Mouse (Mus musculus): Measurements from ENCODE around the gene Kmo.

The Kmo gene

GRCm38 (mm10) chr1:175619814-175620431 lies at the start of gene Kmo:
Gene Kmo (plus strand): TSS chr1:175620381.
- no peak for TF ChIP-seq CTCF (conservative IDR thresholded peaks at IDR 0.05; ENCODE audit: low read length)
- TF ChIP-seq POU5F1 (IDR thresholded peaks at IDR 0.05; ENCODE audit: borderline replicate concordance, low read length), result no peak
- TF ChIP-seq NANOG (IDR thresholded peaks at IDR 0.05; ENCODE audit: borderline replicate concordance, low read length), result no peak
- no peaks in the 10 kb centered on the region for H3K9me3 ChIP-seq (ENCODE audit: low read length)
- peaks cover 14% of the 10 kb centered on the region; the same call in 1 of the 2 replicates for H3K4me1 ChIP-seq (replicated peaks; ENCODE audit: low read depth, low read length)
- H3K36me3 ChIP-seq (ENCODE audit: insufficient read depth, low read length), result peaks cover 68% of the 10 kb centered on the region
- no peaks in the 10 kb centered on the region for H3K27me3 ChIP-seq (ENCODE audit: insufficient read depth, low read length)
- H3K4me3 ChIP-seq (replicated peaks; ENCODE audit: low read length), result no peak within 1 kb of the TSS

- Histone ChIP-seq H3K4me3 (replicated peaks; ENCODE audit: low read length) (no peak overlapping the region), H3K27me3 (ENCODE audit: insufficient read depth, low read length) (no peaks in the 10 kb centered on the region), H3K4me1 (replicated peaks; ENCODE audit: low read depth, low read length) (no peaks in the 10 kb centered on the region), H3K9me3 (ENCODE audit: low read length) (no peaks in the 10 kb centered on the region), H3K36me3 (ENCODE audit: insufficient read depth, low read length) (no peaks in the 10 kb centered on the region)
- TF ChIP-seq NANOG (IDR thresholded peaks at IDR 0.05; ENCODE audit: borderline replicate concordance, low read length) (no peak), POU5F1 (IDR thresholded peaks at IDR 0.05; ENCODE audit: borderline replicate concordance, low read length) (no peak), CTCF (conservative IDR thresholded peaks at IDR 0.05; ENCODE audit: low read length) (no peak)
These were observed 46.1 kb upstream of the Kmo start for GRCm38 (mm10) chr1:175574129-175574528.

- H3K9me3 ChIP-seq (ENCODE audit: low read length), result no peaks in the 10 kb centered on the region
- no peak overlapping the region for H3K4me3 ChIP-seq (replicated peaks; ENCODE audit: low read length)
- TF ChIP-seq POU5F1 (IDR thresholded peaks at IDR 0.05; ENCODE audit: borderline replicate concordance, low read length) (no peak), CTCF (conservative IDR thresholded peaks at IDR 0.05; ENCODE audit: low read length) (no peak), NANOG (IDR thresholded peaks at IDR 0.05; ENCODE audit: borderline replicate concordance, low read length) (no peak)
- H3K27me3 ChIP-seq (ENCODE audit: insufficient read depth, low read length), result no peaks in the 10 kb centered on the region
- no peaks in the 10 kb centered on the region for H3K4me1 ChIP-seq (replicated peaks; ENCODE audit: low read depth, low read length)
- H3K36me3 ChIP-seq (ENCODE audit: insufficient read depth, low read length), result no peaks in the 10 kb centered on the region
These were observed 41.6 kb upstream of the Kmo start for GRCm38 (mm10) chr1:175578425-175579096.

GRCm38 (mm10) chr1:175579598-175580235 lies 40.5 kb upstream of the Kmo start:
- Histone ChIP-seq H3K9me3 (ENCODE audit: low read length) (no peaks in the 10 kb centered on the region), H3K4me3 (replicated peaks; ENCODE audit: low read length) (no peak overlapping the region), H3K27me3 (ENCODE audit: insufficient read depth, low read length) (no peaks in the 10 kb centered on the region), H3K4me1 (replicated peaks; ENCODE audit: low read depth, low read length) (no peaks in the 10 kb centered on the region), H3K36me3 (ENCODE audit: insufficient read depth, low read length) (no peaks in the 10 kb centered on the region)
- TF ChIP-seq CTCF (conservative IDR thresholded peaks at IDR 0.05; ENCODE audit: low read length) (no peak), NANOG (IDR thresholded peaks at IDR 0.05; ENCODE audit: borderline replicate concordance, low read length) (no peak), POU5F1 (IDR thresholded peaks at IDR 0.05; ENCODE audit: borderline replicate concordance, low read length) (no peak)

- Histone ChIP-seq H3K4me1 (replicated peaks; ENCODE audit: low read depth, low read length) (no peaks in the 10 kb centered on the region), H3K36me3 (ENCODE audit: insufficient read depth, low read length) (no peaks in the 10 kb centered on the region), H3K4me3 (replicated peaks; ENCODE audit: low read length) (no peak overlapping the region), H3K27me3 (ENCODE audit: insufficient read depth, low read length) (no peaks in the 10 kb centered on the region), H3K9me3 (ENCODE audit: low read length) (no peaks in the 10 kb centered on the region)
- TF ChIP-seq NANOG (IDR thresholded peaks at IDR 0.05; ENCODE audit: borderline replicate concordance, low read length) (no peak), POU5F1 (IDR thresholded peaks at IDR 0.05; ENCODE audit: borderline replicate concordance, low read length) (no peak), CTCF (conservative IDR thresholded peaks at IDR 0.05; ENCODE audit: low read length) (no peak)
These were observed 39.8 kb upstream of the Kmo start for GRCm38 (mm10) chr1:175580346-175580745.

DNA sequence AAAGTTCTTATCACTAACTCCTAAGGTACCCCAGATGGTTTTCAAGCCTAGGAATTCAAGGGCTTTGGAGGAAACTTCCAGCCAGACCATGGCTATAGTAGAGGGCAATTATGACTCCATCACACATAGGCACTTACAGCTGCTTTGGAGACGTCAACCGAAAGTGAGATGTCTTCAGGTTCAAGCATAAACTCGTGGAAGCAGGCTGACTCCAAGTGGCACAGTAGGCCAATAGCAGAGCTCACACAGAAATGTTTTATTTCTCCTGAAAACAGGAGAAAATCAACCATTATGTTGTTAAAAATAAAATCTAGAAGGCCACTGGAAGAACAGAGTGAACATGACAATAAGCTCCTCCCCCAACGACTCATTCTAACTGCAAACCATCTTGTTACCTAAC lies 37.4 kb upstream of the Kmo start:
- H3K4me1 ChIP-seq (replicated peaks; ENCODE audit: low read depth, low read length), result 0 out of 2 replicates have a peak, but pooled peaks cover 3% of the 10 kb centered on the region
- no peaks in the 10 kb centered on the region for H3K27me3 ChIP-seq (ENCODE audit: insufficient read depth, low read length)
- no peak overlapping the region for H3K4me3 ChIP-seq (replicated peaks; ENCODE audit: low read length)
- H3K36me3 ChIP-seq (ENCODE audit: insufficient read depth, low read length), result no peaks in the 10 kb centered on the region
- no peaks in the 10 kb centered on the region for H3K9me3 ChIP-seq (ENCODE audit: low read length)
- TF ChIP-seq POU5F1 (IDR thresholded peaks at IDR 0.05; ENCODE audit: borderline replicate concordance, low read length) (no peak), CTCF (conservative IDR thresholded peaks at IDR 0.05; ENCODE audit: low read length) (no peak), NANOG (IDR thresholded peaks at IDR 0.05; ENCODE audit: borderline replicate concordance, low read length) (no peak)

DNA sequence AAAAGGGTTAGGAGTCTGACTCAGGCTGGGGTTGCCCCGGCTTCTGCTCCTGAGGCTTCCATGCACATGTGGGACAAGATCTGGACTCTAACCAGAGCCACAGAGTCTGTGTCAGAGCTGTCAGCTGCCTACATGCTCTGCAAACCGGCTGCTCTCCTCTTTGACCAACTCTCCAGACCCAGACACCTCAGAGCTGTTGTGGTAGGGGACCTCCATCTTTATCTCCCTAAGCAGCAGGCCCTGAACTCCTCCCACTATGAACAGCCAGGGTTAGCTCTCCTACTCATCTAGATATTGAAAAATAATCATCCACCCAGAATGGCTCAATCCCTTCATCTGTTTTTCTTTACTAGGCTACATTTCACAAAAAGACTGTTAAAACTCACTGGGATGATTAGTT lies 34.9 kb upstream of the Kmo start:
- no peaks in the 10 kb centered on the region for H3K27me3 ChIP-seq (ENCODE audit: insufficient read depth, low read length)
- 0 out of 2 replicates have a peak, but pooled peaks cover 3% of the 10 kb centered on the region for H3K4me1 ChIP-seq (replicated peaks; ENCODE audit: low read depth, low read length)
- H3K36me3 ChIP-seq (ENCODE audit: insufficient read depth, low read length), result no peaks in the 10 kb centered on the region
- no peak for TF ChIP-seq CTCF (conservative IDR thresholded peaks at IDR 0.05; ENCODE audit: low read length)
- TF ChIP-seq NANOG (IDR thresholded peaks at IDR 0.05; ENCODE audit: borderline replicate concordance, low read length), result no peak
- TF ChIP-seq POU5F1 (IDR thresholded peaks at IDR 0.05; ENCODE audit: borderline replicate concordance, low read length), result no peak
- no peak overlapping the region for H3K4me3 ChIP-seq (replicated peaks; ENCODE audit: low read length)
- H3K9me3 ChIP-seq (ENCODE audit: low read length), result no peaks in the 10 kb centered on the region

DNA sequence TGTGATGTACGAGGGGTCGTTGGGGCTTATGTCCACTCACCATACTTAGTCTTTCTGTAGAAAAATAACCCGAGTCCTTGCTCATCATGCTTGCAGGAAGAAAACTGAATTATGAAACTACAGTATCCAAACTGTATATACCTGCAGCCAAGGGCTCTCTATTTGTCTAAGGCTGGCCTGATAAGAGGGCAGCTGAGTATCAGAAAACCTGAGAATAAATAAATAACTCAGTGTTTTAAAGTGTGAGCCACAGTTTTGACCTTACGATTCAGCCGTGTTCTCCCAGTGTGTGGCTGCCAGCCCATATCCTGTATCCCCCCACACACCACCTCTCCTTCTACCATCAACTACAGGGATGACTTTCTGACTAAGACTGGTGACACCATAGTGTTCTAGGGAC lies 33.5 kb upstream of the Kmo start:
- no peak overlapping the region for H3K4me3 ChIP-seq (replicated peaks; ENCODE audit: low read length)
- H3K27me3 ChIP-seq (ENCODE audit: insufficient read depth, low read length), result no peaks in the 10 kb centered on the region
- TF ChIP-seq POU5F1 (IDR thresholded peaks at IDR 0.05; ENCODE audit: borderline replicate concordance, low read length) (no peak), NANOG (IDR thresholded peaks at IDR 0.05; ENCODE audit: borderline replicate concordance, low read length) (no peak)
- 0 out of 2 replicates have a peak, but pooled peaks cover 3% of the 10 kb centered on the region for H3K4me1 ChIP-seq (replicated peaks; ENCODE audit: low read depth, low read length)
- H3K36me3 ChIP-seq (ENCODE audit: insufficient read depth, low read length), result no peaks in the 10 kb centered on the region
- H3K9me3 ChIP-seq (ENCODE audit: low read length), result no peaks in the 10 kb centered on the region

All from E14TG2a.4 (cell line).